Mouse (Mus musculus) kidney, adult 2 months (tissue): ENCODE results near the gene Tek.

Experiments used
- CTCF ChIP-seq: fragments of 200-500 bp; conservative IDR thresholded peaks from 2 replicates; pipeline ENCODE4 v1.5.1; 2011; ENCODE audit warnings: low read depth, mild to moderate bottlenecking, control low read depth, low read length, moderate library complexity, mixed read lengths; ENCODE audit not compliant: insufficient read depth, insufficient read length
- POLR2A ChIP-seq: fragments of 200-500 bp; IDR thresholded peaks from one replicate; pipeline ENCODE4 v1.6.1; 2011; ENCODE audit warnings: low read depth, low read length, control low read depth

GRCm38 (mm10) chr4:94901780-94902179 lies 162.7 kb downstream of the Tek start:
- TF ChIP-seq CTCF: no peak
- TF ChIP-seq POLR2A: no peak
